Mouse (Mus musculus) hindbrain, embryonic 11.5 days (tissue): ENCODE results near the gene Arhgap31. TPM values are rescaled to one million over a fixed set of nuclear protein-coding genes. Genes with fewer than 3 reads are reported as not detected.
"Not testable (repeated sequence)": the region's sequence is repeated elsewhere in the genome, so short reads cannot be mapped to it uniquely, and the experiment has no call there.

Experiments used
- ATAC-seq: fragments of 200-750 bp; cut with Nextera tagmentation; 2 replicates; pipeline ENCODE4 v1.8.0; 2017; ENCODE audit warnings: mild to moderate bottlenecking, moderate TSS enrichment, moderate library complexity; ENCODE audit not compliant: low FRiP score
- DNase-seq: peaks from one replicate; pipeline ENCODE4 v3.0.0-alpha.2; 2015; ENCODE audit warnings: low spot score
- H3K27ac ChIP-seq: fragments of 300-500 bp; sonication (generic); 2 replicates; pipeline ENCODE4 v1.5.1; 2014; ENCODE audit warnings: mild to moderate bottlenecking, low read depth, low read length
- H3K27me3 ChIP-seq: fragments of 300-500 bp; sonication (generic); 2 replicates; pipeline ENCODE4 v1.6.1; 2014; ENCODE audit warnings: mild to moderate bottlenecking, low read length, moderate library complexity, mixed read lengths; ENCODE audit not compliant: control insufficient read depth, insufficient read depth
- H3K36me3 ChIP-seq: fragments of 300-500 bp; sonication (generic); 2 replicates; pipeline ENCODE4 v1.6.1; 2014; ENCODE audit warnings: mild to moderate bottlenecking, low read length, moderate library complexity, mixed read lengths; ENCODE audit not compliant: control insufficient read depth, insufficient read depth
- H3K4me1 ChIP-seq: fragments of 300-500 bp; sonication (generic); replicated peaks from 2 replicates; pipeline ENCODE4 v1.6.1; 2014; ENCODE audit warnings: low read length, mixed read lengths; ENCODE audit not compliant: control insufficient read depth, insufficient read depth
- H3K4me2 ChIP-seq: fragments of 300-500 bp; sonication (generic); replicated peaks from 2 replicates; pipeline ENCODE4 v1.6.1; 2014; ENCODE audit warnings: mild to moderate bottlenecking, low read depth, low read length
- H3K4me3 ChIP-seq: fragments of 300-500 bp; sonication (generic); 2 replicates; pipeline ENCODE4 v1.5.1; 2014; ENCODE audit warnings: low read depth, low read length
- H3K9ac ChIP-seq: fragments of 300-500 bp; sonication (generic); 2 replicates; pipeline ENCODE4 v1.6.1; 2014; ENCODE audit warnings: low read depth, low read length
- H3K9me3 ChIP-seq: fragments of 300-500 bp; sonication (generic); 2 replicates; pipeline ENCODE4 v1.6.1; 2016; ENCODE audit warnings: low read length; ENCODE audit not compliant: control insufficient read depth
- WGBS: fragments of 180-500 bp; shearing (Covaris S2); extraction: QIAGEN DNeasy Blood & Tissue Kit; methylation state at CpG from one replicate; pipeline ENCODE4 v1.1.7; 2014; 5-methylcytosine and 5-hydroxymethylcytosine counted together
- polyA plus RNA-seq: library from polyadenylated mRNA; unstranded; fragments of >200 nt; fragmentation: Nextera tagmentation; extraction: Ambion mirVana; gene quantifications from 2 replicates; pipeline ENCODE4 v1.2.1, GENCODE M21; 2014

The Arhgap31 gene
- polyA plus RNA-seq, 1 experiment from 2014 or later = 9.0 TPM

DNA sequence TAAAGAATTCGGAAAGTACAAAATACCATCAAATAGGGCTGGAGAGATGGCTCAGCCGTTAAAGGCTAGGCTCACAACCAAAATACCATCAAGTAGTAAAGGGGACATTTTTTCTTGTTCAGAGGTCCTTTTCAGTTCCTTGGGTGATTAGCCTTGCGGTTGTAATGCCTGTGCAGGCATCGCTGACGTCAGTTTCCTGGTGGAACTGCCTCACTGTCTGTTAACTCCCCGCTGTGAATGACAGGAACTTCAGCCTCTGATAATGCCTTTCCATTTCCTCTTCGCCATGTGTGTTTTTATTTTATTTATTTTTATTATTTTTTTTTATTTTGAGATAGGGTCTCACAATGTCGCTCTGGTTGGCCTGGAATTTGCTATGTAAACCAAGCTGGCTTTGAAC lies 17.8 kb upstream of the Arhgap31 start:
- 67% methylated on average over 8 of the region's 8 CpGs for WGBS
- no peak for DNase-seq

DNA sequence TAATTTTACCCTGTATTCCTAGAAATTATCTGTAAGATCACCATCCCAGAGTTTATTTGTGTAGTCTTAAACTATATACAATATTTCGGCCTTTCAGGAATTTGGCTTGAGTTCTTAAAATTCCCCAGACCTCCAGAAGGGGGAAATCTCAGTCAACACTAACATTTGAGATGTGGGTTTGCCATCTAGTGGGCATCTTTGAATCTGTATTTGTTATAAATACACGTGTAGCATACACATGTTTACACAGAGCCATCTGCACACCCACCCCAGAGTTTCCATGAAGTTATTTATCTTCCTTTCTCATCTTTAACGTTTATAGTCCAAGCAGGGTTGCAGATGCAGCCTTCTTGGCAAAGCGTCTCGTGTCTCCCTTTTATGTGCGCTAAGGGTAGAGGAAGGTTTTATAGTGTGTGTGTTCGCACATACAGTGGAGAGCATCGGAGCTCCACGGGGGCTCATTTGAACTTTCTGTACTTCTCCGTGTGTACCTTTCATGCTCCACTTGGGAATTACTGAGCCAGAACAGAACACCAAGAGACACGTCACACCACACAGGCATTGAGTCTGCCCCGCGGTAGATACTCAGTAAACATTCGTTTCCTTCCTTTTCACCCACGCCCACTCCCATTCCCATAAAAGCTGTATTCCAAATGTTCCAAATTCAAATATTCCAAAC lies 16.7 kb upstream of the Arhgap31 start:
- WGBS = 66% methylated on average over 15 of the region's 15 CpGs
- H3K4me1 ChIP-seq = no peaks in the 10 kb centered on the region
- H3K9ac ChIP-seq = no peak overlapping the region
- no peak overlapping the region for H3K4me3 ChIP-seq
- H3K27ac ChIP-seq = no peak overlapping the region
- H3K27me3 ChIP-seq = no peaks in the 10 kb centered on the region
- peak; percentile 43 for DNase-seq
- no peaks in the 10 kb centered on the region for H3K36me3 ChIP-seq
- no peaks in the 10 kb centered on the region for H3K9me3 ChIP-seq
- H3K4me2 ChIP-seq = no peak overlapping the region
- no peak for ATAC-seq

More for the DNA sequence above, 17.8 kb upstream of the Arhgap31 start:
- no peaks in the 10 kb centered on the region for H3K36me3 ChIP-seq
- H3K9ac ChIP-seq = no peak overlapping the region
- no peak overlapping the region for H3K27ac ChIP-seq
- H3K4me3 ChIP-seq = no peak overlapping the region
- H3K9me3 ChIP-seq = no peaks in the 10 kb centered on the region
- no peak for ATAC-seq
- H3K27me3 ChIP-seq = no peaks in the 10 kb centered on the region
- H3K4me1 ChIP-seq = no peaks in the 10 kb centered on the region
- H3K4me2 ChIP-seq = no peak overlapping the region

DNA sequence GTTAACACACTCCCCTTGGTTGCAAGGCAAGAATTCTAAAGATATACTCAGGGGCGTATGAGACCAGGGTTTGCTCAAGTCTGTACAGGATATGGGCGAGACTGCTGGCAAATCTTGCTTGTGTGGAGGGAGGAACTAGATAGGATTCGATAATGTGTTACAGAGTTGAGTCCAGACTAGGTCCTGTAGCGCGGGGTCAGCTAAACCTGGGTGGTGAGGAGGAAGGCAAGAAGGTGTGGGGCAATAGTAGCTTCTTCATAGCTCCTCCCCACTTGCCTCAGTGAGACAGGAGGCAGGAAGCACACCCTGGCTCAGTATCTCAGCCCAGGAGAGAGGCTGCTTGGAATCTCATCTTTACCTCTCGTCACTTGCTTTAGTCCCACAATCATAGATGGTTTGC lies 16.1 kb upstream of the Arhgap31 start:
- DNase-seq = no peak
- 86% methylated on average over 6 of the region's 6 CpGs for WGBS
- no peak overlapping the region for H3K4me2 ChIP-seq

DNA sequence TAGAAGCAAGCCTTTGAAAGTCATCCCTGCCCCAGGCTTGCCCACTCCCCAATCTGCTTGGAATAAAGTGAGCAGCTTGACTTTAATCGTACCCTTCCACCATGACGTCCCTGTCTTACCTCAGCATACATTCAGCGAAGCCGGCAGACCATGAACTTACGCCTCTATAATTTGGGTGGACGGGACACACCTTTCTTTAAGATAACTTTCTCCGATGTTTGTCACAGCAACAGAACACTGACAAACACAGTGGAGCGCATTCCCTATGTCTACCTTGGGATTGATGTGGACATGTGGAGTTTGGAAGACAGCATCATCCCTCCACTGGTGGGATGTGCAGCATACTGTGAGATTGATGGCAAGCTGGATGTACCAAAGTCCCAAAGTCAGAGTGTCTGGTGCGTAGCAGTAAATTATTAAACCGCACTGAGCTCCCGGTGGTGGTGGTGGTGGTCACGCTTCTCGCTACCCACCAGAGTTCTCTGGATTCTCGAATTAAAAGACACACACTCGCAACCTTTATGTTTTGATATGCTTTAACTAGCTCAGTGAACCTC lies 15.6 kb upstream of the Arhgap31 start:
- WGBS = 90% methylated on average over 15 of the region's 15 CpGs
- DNase-seq (no peak), ATAC-seq (no peak)
- no peak overlapping the region for H3K9ac ChIP-seq
- no peaks in the 10 kb centered on the region for H3K27me3 ChIP-seq
- H3K36me3 ChIP-seq = no peaks in the 10 kb centered on the region
- no peak overlapping the region for H3K4me3 ChIP-seq
- H3K4me2 ChIP-seq = no peak overlapping the region
- H3K4me1 ChIP-seq = no peaks in the 10 kb centered on the region
- no peak overlapping the region for H3K27ac ChIP-seq
- H3K9me3 ChIP-seq = no peaks in the 10 kb centered on the region

More for the DNA sequence above, 16.1 kb upstream of the Arhgap31 start:
- H3K27ac ChIP-seq = no peak overlapping the region
- H3K9me3 ChIP-seq = no peaks in the 10 kb centered on the region
- H3K4me1 ChIP-seq = no peaks in the 10 kb centered on the region
- H3K36me3 ChIP-seq = no peaks in the 10 kb centered on the region
- ATAC-seq = no peak
- no peak overlapping the region for H3K4me3 ChIP-seq
- no peak overlapping the region for H3K9ac ChIP-seq
- no peaks in the 10 kb centered on the region for H3K27me3 ChIP-seq

DNA sequence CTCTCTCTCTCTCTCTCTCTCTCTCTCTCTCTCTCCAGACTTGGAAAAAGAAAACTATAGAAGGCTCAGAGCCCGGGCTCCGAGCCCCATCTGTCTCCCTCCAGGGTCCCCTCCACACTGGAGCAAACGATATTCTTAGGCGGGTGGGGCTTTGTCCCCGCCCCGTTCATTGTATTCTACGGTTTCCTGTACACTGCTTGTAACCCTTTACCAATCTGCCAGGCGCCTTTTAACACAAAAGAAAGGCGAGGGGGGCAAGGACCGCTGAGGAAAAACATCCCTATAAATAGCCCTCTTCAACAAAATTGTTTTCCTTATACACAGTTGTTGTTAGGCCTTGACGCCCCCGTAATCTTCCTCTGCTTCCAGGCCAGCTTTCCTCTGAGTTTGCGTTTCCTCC lies 11.9 kb upstream of the Arhgap31 start:
- H3K27me3 ChIP-seq = no peaks in the 10 kb centered on the region
- H3K4me3 ChIP-seq = no peak overlapping the region
- H3K9ac ChIP-seq = no peak overlapping the region
- DNase-seq (no peak), ATAC-seq (no peak)
- no peak overlapping the region for H3K27ac ChIP-seq
- no peaks in the 10 kb centered on the region for H3K36me3 ChIP-seq
- WGBS = 72% methylated on average over 13 of the region's 13 CpGs
- H3K4me1 ChIP-seq = no peaks in the 10 kb centered on the region
- H3K9me3 ChIP-seq = no peaks in the 10 kb centered on the region
- no peak overlapping the region for H3K4me2 ChIP-seq

DNA sequence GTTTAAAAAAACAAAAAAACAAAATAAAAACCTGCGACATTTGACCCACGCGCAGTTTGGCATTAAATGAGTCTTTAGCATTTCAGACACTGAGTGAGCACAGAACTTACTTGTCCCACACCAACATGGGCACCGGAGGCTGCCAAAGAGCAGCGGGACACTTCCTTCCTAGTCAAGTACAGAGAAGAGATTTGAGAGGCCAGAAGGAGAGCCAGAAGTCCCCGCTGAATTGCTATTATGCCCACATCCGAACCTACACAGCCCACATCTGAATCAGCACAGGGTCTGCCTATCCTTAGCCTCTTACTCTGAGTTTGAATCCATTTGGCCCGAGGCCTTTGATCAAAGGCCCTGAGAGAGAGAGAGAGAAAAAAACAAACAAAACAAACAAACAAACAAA lies 11.2 kb upstream of the Arhgap31 start:
- ATAC-seq (no peak), DNase-seq (no peak)
- Histone ChIP-seq H3K4me1 (no peaks in the 10 kb centered on the region), H3K4me3 (no peak overlapping the region), H3K36me3 (no peaks in the 10 kb centered on the region), H3K9ac (no peak overlapping the region), H3K27ac (no peak overlapping the region), H3K4me2 (no peak overlapping the region), H3K27me3 (no peaks in the 10 kb centered on the region), H3K9me3 (no peaks in the 10 kb centered on the region)
- WGBS = 80% methylated on average over 8 of the region's 8 CpGs

DNA sequence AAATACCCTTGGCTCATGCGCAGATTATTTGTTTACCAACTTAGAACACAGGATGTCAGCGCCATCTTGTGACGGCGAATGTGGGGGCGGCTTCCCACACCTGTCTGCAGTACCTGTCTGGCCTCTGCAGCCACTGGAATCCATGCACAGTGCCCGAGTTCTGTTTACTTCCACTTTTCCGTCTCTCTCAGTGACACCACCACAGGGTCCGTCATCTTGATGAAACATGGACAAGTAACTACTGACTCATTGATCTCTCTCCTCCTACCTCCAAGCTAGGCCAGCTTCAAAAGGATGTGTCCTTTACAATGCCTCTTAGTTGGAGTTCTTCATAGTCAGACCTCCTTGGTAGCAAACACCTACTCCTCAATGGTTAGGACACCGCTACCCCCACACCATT lies 8.3 kb upstream of the Arhgap31 start:
- no peaks in the 10 kb centered on the region for H3K27me3 ChIP-seq
- 94% methylated on average over 8 of the region's 9 CpGs for WGBS
- H3K4me1 ChIP-seq = no peaks in the 10 kb centered on the region
- ATAC-seq (no peak), DNase-seq (no peak)
- no peaks in the 10 kb centered on the region for H3K36me3 ChIP-seq
- no peak overlapping the region for H3K27ac ChIP-seq
- no peaks in the 10 kb centered on the region for H3K9me3 ChIP-seq
- H3K4me3 ChIP-seq = no peak overlapping the region
- no peak overlapping the region for H3K9ac ChIP-seq
- no peak overlapping the region for H3K4me2 ChIP-seq

DNA sequence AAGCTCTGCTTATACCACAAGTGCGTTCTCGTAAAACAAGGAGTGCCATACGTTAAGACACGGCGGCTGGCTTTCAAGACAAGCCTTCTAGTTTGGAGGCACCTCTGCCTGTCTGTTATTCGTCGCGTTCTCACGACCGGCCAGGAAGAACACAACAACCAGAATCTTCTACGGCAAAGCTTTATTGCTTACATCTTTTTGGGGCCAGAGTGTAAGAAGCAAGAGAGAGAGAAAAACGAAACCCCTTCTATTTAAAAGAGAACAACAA lies 1.1 kb upstream of the Arhgap31 start:
- not testable (repeated sequence) for H3K9ac ChIP-seq, H3K27ac ChIP-seq, H3K4me3 ChIP-seq, H3K4me1 ChIP-seq, H3K4me2 ChIP-seq, H3K9me3 ChIP-seq, H3K27me3 ChIP-seq, DNase-seq, ATAC-seq, H3K36me3 ChIP-seq
- 72% methylated on average over 11 of the region's 12 CpGs for WGBS
